Mouse (Mus musculus) left cerebral cortex, adult 18-20 months (tissue): ENCODE data around the gene Gm28048. TPM values are rescaled to one million over a fixed set of nuclear protein-coding genes. Genes with fewer than 3 reads are reported as not detected.
A peak's percentile ranks its signal among the peaks of the same experiment; 100 is the strongest.

ENCODE experiments used
- DNase-seq, 2 experiments: peaks; one replicate each; pipeline ENCODE4 v3.0.0; 2021 to 2022; ENCODE audit warnings: low spot score in 2 of 2, mixed read lengths in 1 of 2
- total RNA-seq, 2 experiments: library from RNA; stranded (reverse); gene quantifications; 2 replicates each; pipeline ENCODE4 v1.2.3; 2021

The Gm28048 gene
- total RNA-seq, 2 experiments from 2014 or later: 10.1 to 11.3 TPM

DNA sequence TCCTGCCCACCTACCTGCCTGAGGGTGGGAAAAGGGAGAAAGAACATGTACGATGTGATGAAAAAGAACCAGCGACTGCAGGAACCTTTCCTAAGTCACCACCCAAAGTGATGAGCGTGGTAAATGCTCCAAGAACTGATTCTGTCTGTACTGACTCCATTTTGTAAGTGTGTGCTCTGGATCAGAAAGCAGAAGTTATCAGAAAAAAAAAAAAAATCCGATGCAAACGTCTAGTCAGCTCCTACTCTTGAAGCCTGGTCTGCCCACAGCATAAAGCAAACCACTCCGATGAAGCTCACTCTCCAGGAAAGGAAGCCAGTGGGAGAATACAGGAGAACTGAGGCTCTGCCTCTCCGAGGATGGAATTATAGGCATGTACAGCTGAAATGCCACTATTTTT, 29.2 kb downstream of the Gm28048 start:
- DNase-seq: no peak

GRCm38 (mm10) chr11:22950131-22950530, 31.8 kb downstream of the Gm28048 start:
- no peak for DNase-seq

- no peak for DNase-seq
Measured at GRCm38 (mm10) chr11:22949101-22949500, 32.8 kb downstream of the Gm28048 start.

DNA sequence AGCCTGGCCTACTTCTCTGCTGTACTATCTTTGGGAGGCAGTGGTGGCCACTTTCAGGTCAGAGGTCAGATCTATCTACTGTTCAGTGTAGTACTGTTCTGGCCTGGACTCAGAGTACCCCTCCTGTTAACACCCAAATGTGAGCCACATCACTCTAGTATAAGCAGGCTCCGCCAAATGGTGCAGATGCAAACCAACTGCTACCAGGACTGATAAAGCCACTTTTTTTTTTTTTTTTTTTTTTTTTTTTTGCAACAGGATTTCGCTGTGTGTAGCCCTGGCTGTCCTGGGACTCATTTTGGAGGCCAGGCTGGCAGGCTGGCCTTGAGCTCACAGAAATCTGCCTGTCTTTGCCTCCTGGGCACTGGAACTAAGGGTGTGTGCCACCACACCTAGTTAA, 42.9 kb downstream of the Gm28048 start:
- no peak for DNase-seq

DNA sequence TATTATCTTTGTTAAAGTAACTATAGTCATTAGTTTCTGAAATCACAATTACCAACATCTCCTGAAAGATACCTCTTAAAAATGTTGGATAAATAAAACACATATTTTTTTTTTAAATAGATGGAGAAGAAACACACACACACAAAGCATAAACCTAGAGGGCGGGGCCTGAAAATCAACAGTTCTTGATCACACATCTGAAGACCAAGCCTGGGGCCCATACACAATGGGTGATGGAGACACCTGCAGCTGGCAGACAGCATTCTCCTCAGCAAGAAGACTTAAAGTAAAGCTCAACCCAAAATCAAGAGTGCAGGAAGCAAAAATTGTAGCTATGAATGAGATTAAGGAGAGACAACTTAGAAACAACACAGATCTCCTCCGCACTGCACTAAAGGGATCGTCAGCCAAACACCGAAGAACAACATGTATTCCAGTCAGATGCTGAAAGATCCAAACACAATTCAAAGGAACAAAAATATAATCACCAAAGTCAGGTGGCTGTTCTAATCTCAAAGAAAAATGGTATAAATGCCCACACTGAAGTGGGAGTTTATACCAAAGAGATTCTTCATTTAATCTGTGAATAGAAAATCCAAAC, 44.1 kb downstream of the Gm28048 start:
- no peak for DNase-seq

GRCm38 (mm10) chr11:22936446-22937125, 45.3 kb downstream of the Gm28048 start:
- peak in 1 of 2 experiments; percentile 33 for DNase-seq

DNA sequence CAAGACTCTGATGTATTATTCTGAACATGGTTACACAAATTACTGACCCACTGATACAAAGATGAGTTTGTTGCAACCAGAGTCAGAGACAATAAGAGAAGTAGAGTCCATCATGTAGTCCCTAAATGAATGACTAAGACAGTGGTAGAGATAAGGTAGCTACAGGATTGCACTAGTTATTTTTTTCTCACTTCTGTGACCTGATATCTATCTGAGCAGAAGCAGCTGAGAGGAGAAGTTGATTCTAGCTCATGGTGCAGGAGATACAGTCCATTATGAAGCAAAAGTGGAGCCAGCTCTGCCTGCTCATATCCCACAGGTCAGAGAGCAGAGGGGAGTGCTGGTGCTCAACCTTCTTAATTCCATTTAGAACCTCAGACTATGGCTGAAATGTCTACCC, 49.7 kb downstream of the Gm28048 start:
- no peak for DNase-seq

DNA sequence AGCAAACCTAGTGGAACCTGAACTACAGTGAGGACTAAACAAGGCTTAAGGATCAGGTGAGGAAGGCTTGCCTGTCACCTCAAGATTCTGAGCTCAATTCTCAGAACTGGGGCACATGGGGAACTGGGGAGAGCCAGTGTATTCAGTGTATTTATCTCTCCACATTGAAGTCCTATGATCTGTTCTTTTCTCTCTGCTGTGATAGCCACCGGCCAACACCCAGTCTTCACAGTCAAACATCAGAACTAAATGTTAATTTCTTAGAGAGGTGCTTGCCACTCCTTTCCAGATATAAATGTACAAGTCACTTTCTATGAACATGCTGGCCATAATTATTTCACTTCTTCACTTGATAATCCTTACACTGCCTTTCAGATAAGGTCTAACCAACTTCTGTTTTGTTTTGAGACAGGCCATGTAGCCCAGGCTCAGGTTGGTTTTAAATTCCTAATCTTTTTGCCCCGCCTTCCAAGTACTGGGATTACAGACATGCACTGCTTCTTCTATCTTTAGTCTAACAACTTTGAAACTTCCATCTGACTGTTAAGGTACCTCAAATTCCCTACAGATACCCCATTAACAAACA, 50.5 kb downstream of the Gm28048 start:
- DNase-seq: no peak

DNA sequence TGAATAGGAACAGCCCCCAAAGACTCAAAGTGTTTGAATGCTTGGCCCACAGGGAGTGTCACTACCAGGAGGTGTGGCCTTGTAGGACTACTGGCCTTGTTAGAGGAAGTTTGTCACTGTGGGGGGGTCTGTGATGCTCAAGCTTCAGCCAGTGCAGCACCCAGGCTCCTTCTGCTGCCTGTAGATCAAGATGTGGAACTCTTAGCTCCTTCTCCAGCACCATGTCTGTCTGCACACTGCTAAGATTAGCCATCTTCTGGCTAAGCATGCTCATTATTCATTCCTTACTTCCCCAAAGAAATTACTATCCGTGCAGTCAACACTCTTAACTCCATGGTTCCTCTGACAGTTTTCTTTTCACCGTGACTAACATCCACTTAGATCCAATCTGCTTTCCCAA, 51.8 kb downstream of the Gm28048 start:
- no peak for DNase-seq

- no peak for DNase-seq
Measured at GRCm38 (mm10) chr11:22928586-22929169, 53.2 kb downstream of the Gm28048 start.

- DNase-seq: no peak
Measured at GRCm38 (mm10) chr11:22923606-22924005, 58.3 kb downstream of the Gm28048 start.

DNA sequence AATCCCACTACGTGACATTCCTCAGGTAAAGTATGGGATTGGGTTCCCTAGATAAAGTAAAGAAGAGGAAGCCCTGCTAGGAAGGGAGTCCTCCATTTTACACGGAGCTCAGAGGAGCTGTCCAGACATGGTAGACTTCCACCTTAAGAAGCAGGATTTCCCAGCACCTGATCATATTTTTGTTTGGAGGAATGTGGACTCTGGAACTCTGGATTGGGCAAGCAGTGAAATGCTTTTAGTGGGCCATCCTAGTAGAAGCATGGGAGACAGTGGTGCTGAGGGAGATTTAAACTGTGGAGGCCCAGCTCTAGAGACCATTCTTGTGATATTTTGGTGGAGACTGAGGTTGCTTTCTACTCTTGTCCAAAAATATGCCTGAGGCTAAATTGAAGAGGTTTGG, 59.3 kb downstream of the Gm28048 start:
- no peak for DNase-seq

DNA sequence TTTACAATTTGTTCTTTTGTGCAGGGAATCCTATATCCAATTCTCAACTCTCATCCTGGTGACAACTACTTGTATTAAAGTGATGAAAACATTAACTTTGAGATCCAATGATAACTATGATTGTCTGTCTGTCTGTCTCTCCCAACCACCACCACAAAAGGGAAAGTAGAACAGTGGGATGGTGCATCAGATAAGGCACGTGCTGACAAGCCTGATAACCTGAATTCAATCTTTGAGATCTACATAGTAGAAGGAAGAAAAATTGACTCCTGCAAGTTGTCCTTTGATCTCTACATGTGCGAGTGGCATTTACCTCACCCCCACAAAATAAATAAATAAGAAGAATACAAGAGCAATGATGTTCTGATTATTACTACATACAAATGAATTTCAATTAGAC, 62.6 kb downstream of the Gm28048 start:
- no peak for DNase-seq

DNA sequence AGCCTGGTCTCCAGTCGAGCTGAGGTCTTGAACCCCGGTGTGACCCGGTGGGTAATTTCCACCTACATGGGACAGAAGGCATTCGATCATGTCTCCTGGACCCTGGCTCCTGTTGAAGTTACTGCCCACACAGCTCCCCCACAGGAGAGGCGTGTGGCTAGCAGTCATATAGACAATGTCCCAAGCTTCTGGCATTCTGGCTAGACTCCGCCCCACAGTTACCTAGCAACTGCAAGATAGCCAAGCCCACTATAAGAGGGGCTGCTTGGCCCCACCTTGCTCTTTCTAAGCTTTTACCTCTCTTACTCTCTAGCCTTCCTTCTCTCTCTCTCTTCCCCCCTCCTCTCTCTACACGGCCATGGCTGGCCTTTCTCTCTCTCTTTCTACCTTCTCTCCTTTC, 64.1 kb downstream of the Gm28048 start:
- DNase-seq: no peak

DNA sequence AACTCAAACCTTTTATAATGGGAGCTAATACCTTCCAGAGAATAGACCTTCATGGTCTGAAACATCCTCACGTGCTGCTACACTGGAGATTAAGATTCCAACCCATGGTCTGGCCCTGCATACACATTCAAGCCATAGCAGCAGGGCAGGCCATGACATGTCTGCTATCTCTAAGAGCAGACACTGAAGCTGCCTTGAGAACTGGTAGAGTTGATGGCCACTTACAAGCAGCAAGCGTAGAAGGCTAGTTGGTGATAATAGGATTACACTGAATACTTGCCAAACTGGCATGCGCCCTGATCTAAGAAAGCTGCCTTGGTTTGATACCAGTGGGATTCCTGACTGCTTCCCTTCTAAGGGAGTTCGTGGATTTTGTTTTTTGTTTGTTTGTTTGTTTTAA, 68.1 kb downstream of the Gm28048 start:
- no peak for DNase-seq

- DNase-seq: no peak
Measured at GRCm38 (mm10) chr11:22911831-22912230, 70.1 kb downstream of the Gm28048 start.

- no peak for DNase-seq
Measured at GRCm38 (mm10) chr11:22906453-22906865, 75.4 kb downstream of the Gm28048 start.

DNA sequence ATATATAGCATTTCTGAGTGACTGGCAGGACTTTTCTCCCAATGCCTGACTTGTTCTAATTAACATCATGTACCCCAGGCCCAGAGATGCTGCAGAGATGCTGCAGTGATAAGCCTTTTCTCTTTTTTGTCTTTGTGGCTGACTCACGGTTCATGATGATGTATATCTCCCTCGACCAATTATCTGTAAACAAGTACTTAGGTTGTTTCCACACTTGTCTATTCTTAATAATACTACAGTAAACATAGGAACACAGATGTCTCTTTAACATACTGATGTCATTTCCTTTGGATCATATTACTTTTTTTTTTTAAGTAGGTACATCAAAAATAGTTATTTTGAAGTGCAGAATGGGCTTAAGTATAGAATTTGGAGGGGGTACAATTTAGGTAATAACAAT, 79.0 kb downstream of the Gm28048 start:
- DNase-seq: no peak

GRCm38 (mm10) chr11:22900041-22900440, 81.8 kb downstream of the Gm28048 start:
- no peak for DNase-seq

- no peak for DNase-seq
Measured at GRCm38 (mm10) chr11:22897642-22898041, 84.2 kb downstream of the Gm28048 start.

DNA sequence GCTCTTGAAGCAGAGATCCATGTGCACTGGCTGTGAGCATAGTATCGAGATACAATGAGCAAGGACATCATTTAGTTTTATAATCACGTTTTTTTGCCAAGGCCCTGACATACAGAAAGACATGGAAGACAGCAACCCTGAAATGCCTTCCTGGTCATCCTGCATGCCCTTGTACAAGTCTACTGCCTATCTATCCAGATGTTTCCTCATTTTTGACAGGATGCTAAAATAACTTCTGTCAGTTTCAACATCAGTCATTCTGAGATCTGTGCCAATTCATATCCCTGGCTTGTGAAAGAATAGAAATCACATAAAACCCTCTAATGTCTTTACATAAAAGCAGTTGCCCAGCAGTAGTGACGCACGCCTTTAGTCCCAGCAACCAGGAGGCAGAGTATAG, 84.8 kb downstream of the Gm28048 start:
- no peak for DNase-seq

DNA sequence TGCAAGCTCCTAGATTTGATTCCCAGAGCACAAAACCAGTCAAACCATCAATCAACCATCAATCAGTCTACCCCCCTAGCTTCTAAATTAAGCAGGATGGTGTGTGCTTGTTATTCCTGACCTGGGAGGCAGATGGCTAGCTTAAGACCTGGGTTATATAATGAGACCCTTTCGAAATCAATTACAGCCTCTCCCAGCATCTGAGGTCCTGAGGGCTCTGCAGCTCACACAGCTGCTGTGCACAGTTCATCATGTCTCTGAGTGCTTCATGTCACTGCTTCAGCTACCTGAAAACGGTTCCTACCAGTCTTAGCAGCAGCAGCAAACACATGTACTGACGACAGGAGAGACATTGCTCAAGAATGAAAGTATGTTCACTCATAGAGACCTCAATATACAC, 88.8 kb downstream of the Gm28048 start:
- no peak for DNase-seq
